Mouse (Mus musculus) right cerebral cortex, postnatal 14 days (tissue): Measurements from ENCODE around the gene Oxt.
"Not testable (repeated sequence)": the region's sequence is repeated elsewhere in the genome, so short reads cannot be mapped to it uniquely, and the experiment has no call there.

Experiments used
- DNase-seq: peaks from one replicate; pipeline ENCODE4 v3.0.0; 2022

Gene Oxt

DNA sequence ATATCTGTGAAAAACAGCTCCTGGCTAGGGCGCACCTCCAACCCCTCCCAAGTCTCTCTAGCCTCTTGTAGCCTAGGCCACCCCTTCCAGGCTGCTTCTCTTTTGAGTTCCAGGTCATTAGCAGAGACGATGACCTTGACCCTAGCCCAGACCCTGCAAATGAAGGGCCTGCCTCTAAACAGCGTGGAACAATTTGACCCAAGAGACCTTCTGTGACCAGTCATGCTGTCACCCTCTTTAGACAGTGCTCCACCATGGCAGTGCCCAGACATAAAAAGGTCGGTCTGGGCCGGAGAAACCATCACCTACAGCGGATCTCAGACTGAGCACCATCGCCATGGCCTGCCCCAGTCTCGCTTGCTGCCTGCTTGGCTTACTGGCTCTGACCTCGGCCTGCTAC, at the start of gene Oxt:
Gene Oxt (plus strand): TSS at position 301 of the 400 bp plus-strand sequence.
- DNase-seq = no peak

DNA sequence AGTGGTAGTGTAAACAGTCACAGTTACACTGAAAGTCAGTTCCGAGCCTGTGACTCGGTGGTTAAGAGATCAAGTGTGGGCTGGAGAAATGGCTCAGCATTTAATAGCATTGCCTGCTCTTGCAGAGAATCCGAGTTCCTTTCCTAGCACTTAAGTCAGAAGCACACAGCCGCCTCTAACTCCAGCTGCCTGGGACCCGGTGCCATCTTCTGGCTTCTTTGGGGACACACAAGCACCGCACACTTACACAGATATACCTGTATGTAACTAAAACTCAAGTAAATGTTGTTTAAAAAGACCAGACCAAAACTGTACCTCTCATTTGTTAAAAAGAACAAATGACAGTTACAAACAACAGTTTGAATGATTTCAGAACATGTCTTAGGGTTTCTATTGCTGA, 47.5 kb upstream of the Oxt start:
- DNase-seq = no peak

DNA sequence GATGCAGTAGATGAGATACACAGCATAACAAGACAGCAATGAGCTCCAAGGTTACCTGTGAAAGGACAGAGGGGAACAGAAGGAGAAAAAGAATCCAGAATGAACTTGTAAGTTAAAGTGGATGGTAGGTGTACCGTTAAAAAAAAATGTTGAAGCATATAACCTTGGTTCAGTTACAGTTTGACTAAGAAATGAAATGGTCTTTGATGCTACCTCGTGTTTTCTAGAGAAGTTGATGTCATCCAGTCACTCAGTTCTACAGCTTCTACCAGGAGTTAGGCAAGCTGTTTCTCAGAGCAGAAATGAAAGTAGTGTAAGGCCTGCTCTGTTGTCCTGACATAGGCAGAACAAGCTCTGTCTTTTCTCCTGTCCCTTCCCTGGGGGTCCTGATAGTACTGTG, 46.7 kb upstream of the Oxt start:
- no peak for DNase-seq

DNA sequence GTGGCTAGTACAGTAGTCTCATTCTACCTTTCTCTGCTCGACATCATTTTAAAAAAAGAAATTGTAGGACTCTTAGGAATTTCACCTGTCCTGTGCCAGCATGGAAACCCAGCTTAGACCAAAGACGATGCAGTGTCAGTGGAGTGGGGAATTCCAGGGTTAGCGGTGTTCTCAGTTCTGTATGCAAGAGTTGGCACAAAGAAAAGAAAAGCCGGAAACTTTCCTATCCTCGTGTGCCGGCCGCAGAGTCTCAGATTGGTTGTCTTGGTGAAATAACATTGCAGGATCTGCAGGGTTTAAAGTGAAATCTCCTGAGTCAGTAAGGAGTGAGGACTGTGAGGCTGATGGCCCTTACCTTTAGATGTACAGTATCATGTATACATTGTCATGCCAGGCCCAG, 46.0 kb upstream of the Oxt start:
- DNase-seq = no peak

DNA sequence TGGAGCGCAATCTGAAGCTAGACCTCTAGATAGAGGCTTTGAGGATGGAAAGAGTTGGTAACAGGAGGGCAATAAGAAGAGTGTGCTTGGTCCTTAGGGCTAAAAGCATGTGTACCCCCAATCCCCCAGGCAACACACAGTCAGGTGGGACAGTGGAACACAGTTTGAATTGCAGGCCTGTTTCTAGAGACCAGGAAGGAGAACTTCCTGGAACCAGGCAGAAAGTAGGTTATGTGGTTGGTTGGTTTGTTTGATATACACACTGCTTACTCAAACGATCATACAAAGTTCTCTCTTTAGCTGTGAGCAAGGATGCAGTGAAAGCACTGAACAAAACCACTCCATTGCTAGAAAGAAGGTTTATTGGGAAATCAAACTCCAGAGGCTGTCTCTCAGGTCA, 43.8 kb upstream of the Oxt start:
- DNase-seq = no peak

DNA sequence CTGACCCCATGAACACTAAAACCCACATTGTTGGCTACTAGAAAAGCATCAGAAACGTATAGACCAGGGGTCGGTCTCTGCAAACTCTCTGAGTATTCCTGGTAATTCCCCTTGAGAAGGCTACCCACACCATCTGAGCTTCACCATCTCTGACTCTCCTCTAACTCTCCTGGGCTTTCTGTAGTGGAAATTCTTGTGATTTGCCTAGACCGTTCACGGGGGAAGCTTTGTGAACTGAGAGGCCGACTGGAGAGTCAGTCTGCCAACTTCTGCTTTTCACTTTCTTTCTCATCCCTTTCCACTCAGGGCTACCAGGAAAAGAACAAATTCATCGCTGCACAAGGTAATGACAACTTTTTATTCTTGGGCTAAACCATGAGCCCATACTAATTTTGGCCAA, 41.0 kb upstream of the Oxt start:
- no peak for DNase-seq

DNA sequence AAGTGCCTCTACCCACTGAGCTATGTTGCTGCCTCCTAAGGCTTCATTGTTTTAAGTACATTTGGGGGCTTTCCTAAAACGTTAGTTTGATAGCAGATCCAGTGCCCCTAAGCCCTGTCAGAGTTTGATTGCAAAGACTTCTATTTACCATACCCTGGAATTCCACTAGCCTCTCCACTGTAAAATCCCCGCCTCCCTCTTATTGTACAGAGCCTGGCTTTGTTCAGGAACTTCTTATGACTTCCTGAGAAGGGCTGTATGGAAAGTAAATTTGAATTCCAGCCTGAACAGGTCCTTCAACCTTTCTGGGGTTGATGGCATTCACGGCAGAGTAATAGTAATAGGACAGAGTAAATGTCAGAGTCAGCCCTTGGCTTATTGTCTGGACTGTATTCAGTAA, 39.1 kb upstream of the Oxt start:
- no peak for DNase-seq

DNA sequence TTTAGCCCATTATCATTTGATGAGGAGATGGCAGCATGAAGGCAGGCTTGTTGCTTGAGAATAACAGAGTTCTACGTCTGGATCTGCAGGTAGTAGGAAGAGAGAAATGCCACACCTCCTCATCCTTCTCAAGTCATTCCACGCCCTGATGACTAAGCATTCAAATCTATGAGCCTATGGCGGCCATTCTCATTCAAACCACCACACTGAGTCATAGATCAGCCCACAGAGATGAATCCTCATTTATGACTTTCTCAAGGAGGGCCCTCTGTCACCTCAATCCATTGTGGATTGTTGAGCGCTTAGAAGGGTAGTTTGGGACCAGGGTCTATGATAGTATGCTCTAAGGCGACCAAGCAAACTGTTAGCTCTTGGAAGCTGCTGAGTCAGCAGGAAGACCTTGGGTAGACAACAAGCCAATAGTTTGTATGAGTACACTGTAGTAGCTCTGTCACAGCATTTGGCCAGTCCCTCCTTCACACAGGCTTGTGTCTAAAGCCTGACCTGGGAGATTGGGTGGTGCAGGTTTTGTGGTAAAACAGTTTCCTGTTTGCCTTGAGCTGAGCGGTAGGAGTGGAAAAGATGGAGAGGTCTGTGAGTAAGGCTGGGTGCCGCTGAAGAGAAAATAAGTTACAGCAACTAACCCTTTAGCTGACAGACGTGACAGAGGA, 37.0 kb upstream of the Oxt start:
- DNase-seq = no peak

DNA sequence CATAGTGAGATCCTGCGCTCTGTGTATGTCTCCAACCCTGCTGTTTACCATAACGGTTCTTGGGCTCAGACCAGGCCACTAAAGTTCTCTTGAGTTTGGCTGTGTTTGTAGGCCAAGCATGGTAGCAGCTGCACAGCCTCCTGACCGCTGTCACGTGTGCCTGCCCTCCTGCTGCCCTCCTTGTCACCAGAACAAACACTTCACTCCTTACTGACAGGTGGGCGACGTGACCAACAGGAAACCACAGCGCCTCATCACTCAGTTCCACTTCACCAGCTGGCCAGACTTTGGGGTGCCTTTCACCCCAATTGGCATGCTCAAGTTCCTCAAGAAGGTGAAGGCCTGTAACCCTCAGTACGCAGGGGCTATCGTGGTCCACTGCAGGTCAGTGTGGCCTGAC, 35.7 kb upstream of the Oxt start:
- no peak for DNase-seq

DNA sequence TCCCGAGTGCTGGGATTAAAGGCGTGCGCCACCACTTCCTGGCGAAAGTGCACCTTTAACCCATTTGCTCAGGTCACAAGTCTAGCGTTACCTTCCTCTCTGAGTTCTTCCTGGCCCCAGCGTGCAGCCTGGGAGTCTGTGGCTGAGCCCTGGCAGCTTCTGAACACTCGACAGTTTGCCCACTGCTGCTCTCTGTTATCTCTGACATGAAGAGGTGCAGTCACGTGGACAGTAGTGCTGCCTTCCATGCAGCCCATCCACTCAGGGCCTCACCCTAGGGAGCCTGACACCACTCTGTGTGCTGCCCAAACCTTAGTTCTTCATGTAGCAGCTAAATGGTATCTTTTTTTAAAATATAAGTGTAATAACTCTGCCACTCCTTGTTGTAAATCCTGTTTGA, 29.0 kb upstream of the Oxt start:
- no peak for DNase-seq

DNA sequence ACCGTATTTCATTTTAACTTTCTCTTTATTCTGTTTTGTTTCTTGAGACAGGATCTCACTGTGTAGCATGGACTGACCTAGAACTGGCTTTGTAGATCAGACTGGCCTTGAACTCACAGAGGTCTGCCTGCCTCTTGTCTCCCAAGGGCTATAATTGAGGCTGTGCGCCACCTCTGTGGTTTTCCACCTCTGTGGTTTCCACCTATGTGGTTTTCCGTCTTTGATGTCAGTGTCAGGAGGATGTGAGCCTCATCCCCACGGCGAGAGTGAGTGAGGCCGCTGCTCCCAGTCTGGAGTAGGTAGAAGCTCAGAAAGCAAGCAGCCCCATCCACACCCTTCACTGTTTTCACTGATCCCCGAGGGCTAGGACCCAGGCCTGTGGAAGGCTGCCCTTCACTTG, 21.1 kb upstream of the Oxt start:
- DNase-seq = no peak

DNA sequence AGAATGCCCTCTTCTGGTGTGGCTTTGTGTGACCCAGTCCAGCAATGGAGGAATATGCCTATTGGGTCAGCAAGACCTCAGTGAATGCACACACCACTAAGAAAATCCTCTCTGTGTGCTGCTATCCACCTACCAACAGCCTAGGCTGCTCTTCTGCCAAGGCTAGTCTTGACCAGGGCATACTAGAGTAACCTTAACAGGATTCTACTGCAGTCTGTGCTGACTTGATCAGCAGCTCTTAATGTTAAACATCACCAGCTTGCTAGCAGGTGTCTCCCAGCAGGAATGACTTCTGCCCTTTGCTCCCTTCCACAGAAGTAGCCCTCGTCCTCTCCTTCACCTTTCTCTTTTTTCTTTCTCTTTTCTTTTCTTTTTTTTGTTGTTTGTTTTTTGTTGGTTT, 19.7 kb upstream of the Oxt start:
- no peak for DNase-seq

DNA sequence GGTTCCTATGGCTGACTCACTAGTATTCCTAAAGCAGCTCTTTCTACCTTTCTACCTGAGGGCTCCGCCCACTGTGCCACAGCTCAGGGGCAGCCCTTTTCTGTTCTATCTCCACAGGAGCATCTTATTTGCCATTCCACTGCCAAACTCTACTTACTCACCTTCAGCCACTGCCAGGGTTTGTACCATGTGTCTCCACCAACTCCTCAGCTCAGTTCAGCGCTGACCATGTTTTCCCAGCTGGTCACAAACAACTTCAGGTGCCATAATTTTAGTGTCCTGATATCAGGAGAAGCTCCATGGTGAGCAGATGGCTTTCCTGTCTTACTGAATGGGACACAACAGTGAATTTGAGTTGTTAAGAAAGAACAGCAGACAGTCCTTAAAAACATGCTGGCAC, 18.5 kb upstream of the Oxt start:
- DNase-seq = no peak

DNA sequence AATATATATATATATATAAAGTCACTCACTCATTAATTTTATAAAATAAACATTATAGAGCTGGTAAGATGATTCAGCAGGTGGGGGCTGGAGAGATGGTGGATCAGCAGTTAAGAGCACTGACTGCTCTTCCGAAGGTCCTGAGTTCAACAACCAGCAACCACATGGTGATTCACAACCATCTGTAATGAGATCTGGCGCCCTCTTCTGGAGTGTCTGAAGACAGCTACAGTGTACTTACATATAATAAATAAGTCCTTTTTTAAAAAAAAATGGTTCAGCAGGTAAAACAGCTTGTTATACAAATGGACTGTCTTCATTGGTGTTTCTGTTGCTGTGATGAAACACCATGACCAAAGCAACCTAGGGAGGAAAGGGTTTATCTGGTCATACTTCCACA, 18.0 kb upstream of the Oxt start:
- DNase-seq = no peak

DNA sequence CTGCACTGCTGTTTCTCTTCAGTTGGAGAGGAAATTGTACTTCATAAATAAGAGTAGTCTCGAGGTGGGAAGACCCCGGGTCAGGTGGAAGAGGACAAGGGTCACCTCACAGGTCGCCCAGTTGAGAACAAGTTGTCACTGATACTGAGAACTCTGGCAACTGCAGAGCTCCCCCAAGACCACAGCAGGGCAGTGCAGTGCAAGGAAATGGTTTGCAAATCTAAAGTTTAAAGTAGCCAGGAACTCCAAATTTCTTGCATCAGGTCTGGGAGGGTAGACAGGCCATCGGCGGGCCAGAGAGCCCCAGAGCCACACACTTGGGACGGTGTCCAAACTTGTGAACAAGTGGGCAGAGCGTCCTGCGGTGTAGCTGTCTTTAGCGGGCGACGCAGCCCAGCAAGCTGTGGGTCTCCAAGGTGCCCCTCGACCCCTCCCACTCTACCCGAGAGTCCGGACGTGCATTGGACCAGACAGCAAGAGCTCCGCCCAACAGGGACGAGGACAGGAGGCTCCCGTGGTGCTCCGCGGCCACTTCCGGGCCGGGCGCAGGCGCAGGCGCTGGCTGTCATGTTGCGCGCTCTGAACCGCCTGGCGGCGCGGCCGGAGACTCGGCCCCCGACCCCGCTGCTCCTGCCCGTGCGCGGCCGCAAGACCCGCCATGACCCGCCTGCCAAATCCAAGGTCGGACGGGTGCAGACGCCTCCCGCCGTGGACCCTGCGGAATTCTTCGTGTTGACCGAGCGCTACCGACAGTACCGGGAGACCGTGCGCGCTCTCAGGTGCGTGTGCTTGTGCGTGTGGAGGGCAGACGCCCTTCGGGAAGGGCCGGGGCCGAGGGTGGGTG, 12.5 kb upstream of the Oxt start, which contains the start of gene Mrps26:
Gene Mrps26 (plus strand): TSS at position 531 of the 844 bp plus-strand sequence.
- peak; percentile 90 for DNase-seq

DNA sequence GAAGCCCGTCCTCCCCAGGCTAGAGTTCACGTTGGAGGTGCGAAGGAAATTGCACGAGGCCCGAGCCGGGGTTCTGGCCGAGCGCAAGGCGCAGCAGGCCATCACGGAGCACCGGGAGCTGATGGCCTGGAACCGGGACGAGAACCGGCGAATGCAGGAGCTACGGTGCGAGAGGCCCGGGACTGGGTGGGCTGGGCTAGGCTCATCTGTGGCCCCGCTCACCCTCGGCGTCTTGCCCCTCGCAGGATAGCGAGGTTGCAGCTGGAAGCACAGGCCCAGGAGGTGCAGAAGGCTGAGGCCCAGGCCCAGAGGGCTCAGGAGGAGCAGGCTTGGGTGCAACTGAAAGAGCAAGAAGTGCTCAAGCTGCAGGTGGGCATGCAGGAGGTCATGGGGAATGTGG, 11.9 kb upstream of the Oxt start:
- DNase-seq = no peak

DNA sequence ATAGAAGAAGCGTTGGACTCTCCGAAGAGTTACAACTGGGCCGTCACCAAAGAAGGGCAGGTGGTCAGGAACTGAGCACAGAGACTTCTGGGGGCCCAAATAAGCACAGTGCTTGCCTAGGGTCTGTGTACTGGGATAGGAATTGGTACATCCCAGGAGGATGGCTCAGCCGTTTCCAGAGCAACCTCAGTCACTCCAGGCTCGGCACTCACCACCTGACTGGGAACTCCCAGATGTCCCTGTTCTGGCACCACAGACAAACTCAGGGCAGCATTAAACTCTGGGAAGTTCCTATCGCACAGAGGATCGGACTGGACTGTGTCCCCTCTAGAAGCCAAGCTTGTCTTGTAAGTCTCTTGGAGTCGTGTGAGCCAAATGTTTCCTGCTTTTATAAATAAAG, 11.0 kb upstream of the Oxt start:
- DNase-seq = no peak

DNA sequence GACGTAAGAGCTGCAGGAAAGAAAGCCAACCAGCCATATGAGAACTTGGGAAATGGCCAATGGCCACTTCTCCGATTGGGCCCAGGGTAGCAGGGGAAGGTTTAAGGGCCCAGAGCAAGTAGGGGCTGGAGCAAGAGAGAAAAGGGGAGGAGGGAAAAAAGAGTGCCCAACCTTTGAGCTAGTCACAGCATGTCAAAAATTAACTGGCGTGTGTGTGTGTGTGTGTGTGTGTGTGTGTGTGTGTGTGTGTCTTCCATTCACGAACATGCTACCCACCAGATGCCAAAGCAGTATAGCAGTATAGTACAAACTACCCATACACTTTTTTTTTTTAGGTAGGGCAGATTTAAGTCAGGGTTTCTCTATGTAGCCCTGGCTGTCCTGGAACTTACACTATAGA, 7.1 kb upstream of the Oxt start:
- DNase-seq = no peak

DNA sequence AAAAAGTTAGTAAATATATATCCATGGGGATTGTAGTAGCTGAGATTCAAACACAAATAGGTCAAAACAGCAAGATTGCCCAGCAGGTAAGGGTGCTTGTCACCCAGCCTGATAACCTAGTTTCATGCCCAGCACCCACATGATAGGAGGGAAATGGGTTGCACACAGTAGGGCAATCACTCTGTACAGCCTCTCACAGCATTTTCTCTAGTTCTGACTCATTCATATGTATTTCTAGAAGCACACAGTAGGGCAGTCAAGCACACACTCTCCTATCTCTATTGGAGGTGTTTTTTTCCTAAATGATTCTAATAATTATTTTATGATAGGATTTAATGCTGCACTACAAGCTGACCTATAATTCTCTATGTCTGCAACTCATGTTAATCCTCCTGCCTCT, 6.0 kb upstream of the Oxt start:
- DNase-seq = no peak

DNA sequence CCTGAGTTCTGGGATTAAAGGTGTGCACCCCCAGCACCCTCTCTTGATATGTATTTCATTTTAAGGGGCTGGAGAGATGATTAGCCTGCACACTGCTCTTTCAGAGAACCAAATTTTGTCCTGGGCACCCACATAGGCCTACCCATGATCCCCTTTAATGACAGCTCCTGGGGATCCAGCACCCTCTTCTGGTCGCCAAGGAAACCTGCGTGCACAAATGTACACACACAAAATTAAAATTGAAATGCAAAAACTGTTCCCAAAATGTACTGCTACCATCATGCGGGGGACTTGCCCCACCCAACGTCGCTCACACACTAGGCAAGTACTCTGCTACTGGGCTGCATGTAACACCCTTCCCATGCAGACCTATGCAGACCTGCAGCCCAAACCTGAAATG, 1.0 kb upstream of the Oxt start:
- DNase-seq = no peak

DNA sequence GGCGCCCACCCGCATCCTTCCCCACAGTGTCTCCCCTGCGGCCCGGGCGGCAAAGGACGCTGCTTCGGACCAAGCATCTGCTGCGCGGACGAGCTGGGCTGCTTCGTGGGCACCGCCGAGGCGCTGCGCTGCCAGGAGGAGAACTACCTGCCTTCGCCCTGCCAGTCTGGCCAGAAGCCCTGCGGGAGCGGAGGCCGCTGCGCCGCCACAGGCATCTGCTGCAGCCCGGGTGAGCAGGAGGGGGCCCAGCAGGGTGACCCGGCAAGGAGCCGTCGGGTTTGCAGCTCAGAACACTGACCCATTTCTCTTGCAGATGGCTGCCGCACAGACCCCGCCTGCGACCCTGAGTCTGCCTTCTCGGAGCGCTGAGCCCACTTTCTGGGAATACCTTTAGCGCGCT, 591 bp downstream of the Oxt start:
- not testable (repeated sequence) for DNase-seq

DNA sequence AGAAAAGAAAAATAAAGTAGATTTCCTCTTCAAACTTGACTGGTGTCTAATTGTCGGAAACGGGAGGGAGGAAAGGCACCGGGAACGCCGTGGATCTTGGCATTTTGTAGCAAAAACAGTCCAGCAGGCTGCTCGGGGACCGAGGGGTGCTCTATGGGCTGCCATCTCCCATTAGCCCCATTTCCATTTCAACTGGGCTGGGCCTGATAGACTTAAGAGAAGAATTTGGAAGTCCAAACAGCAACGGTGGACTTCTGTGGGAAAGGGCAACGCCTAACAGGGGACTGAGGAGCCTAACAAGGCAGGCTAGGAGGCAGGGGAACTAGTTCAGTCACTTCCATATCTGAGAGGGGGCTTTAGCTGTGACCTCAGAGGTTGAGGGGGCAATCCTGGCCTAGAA, 1.0 kb downstream of the Oxt start:
- DNase-seq = no peak

DNA sequence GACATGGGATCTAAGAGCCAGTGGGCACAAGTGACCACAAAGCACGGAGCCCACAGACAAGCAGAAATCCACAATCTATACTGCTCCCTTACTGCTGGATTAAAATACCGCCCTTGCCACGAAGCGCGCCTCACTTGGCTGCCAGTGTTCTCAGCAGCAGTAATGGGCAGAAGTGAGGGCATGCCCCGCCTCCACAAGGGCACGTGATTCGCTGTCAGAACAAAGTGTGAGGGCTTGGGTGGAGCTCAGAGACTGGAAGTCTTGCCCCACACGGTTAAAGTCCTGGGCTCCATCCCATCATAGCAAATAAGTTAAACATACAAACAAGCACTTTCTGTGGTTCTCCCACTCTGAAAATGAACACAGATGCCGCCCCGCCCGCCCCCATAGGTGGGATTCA, 1.7 kb downstream of the Oxt start:
- DNase-seq = no peak

DNA sequence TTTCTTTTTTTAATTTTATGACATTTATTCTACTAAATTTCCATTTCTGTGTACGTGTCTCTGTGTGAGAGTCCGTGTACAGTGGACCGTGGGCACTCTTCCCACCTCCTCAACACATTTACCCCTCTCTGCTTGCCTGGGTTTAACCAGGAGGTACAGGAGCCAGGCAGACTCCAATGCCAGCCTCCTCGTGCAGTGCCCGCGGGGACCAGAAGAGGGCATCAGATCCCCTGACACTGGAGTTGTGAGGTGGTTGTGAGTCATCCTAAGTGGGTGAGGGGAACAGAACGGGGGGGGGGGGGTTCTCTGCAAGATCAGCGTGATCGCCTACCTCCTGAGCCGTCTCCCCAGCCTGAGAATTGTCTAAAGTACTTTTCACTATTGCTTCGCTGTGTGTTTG, 2.2 kb downstream of the Oxt start:
- peak; percentile 64 for DNase-seq

DNA sequence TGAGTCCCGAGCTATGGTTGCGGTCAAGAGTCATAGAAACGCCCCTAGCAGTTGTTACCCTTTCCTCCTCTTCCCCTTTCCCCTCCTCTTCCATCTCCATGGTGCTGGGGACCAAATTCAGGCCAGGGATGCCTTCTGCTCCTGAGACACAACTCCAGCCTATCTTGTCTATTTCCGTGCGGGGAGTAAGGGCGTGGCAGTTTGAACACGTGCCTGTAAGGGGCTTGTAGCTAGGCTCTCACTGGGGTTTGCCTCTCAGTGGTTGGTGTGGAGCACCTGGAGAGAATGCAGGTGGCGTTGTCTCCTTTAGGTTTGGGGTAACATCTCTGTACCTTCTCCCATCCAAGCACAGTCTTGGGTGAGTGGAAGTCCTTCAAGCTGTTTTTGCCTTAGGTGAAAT, 3.8 kb downstream of the Oxt start:
- no peak for DNase-seq
